Comparison of ENCODE assay signal across 9 mouse cellular contexts in genomic region chr17:15247546-15248416, GRCm38 (mm10).
DNase-seq lines count a peak whose midpoint lies in the region; ATAC-seq lines count a peak whose summit lies in the region.
"Had no signal": no experiment of that assay in that cellular context is flagged by ENCODE, and none has a peak within 500 bp of the region (broad histone marks: within the 10 kb centered on the region; RNA-seq: fewer than 3 reads in every experiment).

No protein-coding gene starts in this region.

- peaks cover 7% of the 10 kb centered on the region; the same call in 1 of the 2 replicates for H3K4me1 ChIP-seq in kidney, embryonic 14.5 days (ENCODE audit: control insufficient read depth, insufficient read depth, low read length)
- peaks cover 19% of the 10 kb centered on the region for H3K4me1 ChIP-seq in forebrain, embryonic 13.5 days
- peaks cover 16% of the 10 kb centered on the region for H3K4me1 ChIP-seq in midbrain, embryonic 13.5 days (replicated peaks)

- ATAC-seq in kidney, embryonic 14.5 days (ENCODE audit: low FRiP score, low TSS enrichment) = peak; percentile 87
- peak; percentile 96 for ATAC-seq in forebrain, embryonic 13.5 days
- peak; percentile 99 for ATAC-seq in midbrain, embryonic 13.5 days

- no peaks in the 10 kb centered on the region for H3K9me3 ChIP-seq in kidney, embryonic 14.5 days (ENCODE audit: control insufficient read depth, low read length)
- no peaks in the 10 kb centered on the region for H3K9me3 ChIP-seq in forebrain, embryonic 13.5 days (replicated peaks)
- H3K9me3 ChIP-seq in midbrain, embryonic 13.5 days = no peaks in the 10 kb centered on the region
- H3K9me3 ChIP-seq: heart, embryonic 15.5 days had no signal

- peak overlapping the region; percentile 40; the same call in 1 of the 2 replicates for H3K9ac ChIP-seq in kidney, embryonic 14.5 days (ENCODE audit: low read depth, low read length)
- H3K9ac ChIP-seq in forebrain, embryonic 13.5 days = peak overlapping the region; percentile 27
- H3K9ac ChIP-seq in midbrain, embryonic 13.5 days (replicated peaks) = peak overlapping the region; percentile 47
- H3K9ac ChIP-seq: heart, embryonic 15.5 days had no signal

- DNase-seq in kidney, postnatal 10 days = no peak
- DNase-seq in WW6 (ENCODE audit: low read depth, low spot score) = peak; percentile 73
- DNase-seq in gastrocnemius, adult 8-10 months (ENCODE audit: low spot score in 2 of 2) = no peak
- no peak for DNase-seq in gastrocnemius, adult 18-20 months (ENCODE audit: low spot score)
- no peak for DNase-seq in adrenal gland, postnatal 10 days

- H3K4me3 ChIP-seq in kidney, embryonic 14.5 days (ENCODE audit: low read length) = no peak overlapping the region
- 0 out of 2 replicates have a peak overlapping the region, but pooled peaks have one; percentile 1 for H3K4me3 ChIP-seq in forebrain, embryonic 13.5 days
- H3K4me3 ChIP-seq in midbrain, embryonic 13.5 days (replicated peaks) = no peak overlapping the region
- H3K4me3 ChIP-seq: heart, embryonic 15.5 days had no signal

- no peak overlapping the region for H3K27ac ChIP-seq in kidney, embryonic 14.5 days (ENCODE audit: low read depth, low read length)
- peak overlapping the region; percentile 90 for H3K27ac ChIP-seq in forebrain, embryonic 13.5 days
- peak overlapping the region; percentile 87 for H3K27ac ChIP-seq in midbrain, embryonic 13.5 days
- H3K27ac ChIP-seq: heart, embryonic 15.5 days had no signal

- peak overlapping the region; percentile 26; the same call in 1 of the 2 replicates for H3K4me2 ChIP-seq in kidney, embryonic 14.5 days (replicated peaks; ENCODE audit: low read depth, low read length)
- H3K4me2 ChIP-seq in forebrain, embryonic 13.5 days = peak overlapping the region; percentile 35
- peak overlapping the region; percentile 40 for H3K4me2 ChIP-seq in midbrain, embryonic 13.5 days (replicated peaks)
- H3K4me2 ChIP-seq: heart, embryonic 15.5 days had no signal

- H3K27me3 ChIP-seq in kidney, embryonic 14.5 days (ENCODE audit: control insufficient read depth, insufficient read depth, low read length) = peaks cover 3% of the 10 kb centered on the region; the same call in 1 of the 2 replicates
- H3K27me3 ChIP-seq in forebrain, embryonic 13.5 days = no peaks in the 10 kb centered on the region
- H3K27me3 ChIP-seq in midbrain, embryonic 13.5 days = no peaks in the 10 kb centered on the region

- H3K36me3 ChIP-seq in kidney, embryonic 14.5 days (ENCODE audit: control insufficient read depth, insufficient read depth, low read length) = no peaks in the 10 kb centered on the region
- no peaks in the 10 kb centered on the region for H3K36me3 ChIP-seq in forebrain, embryonic 13.5 days (ENCODE audit: poor library complexity, severe bottlenecking)
- no peaks in the 10 kb centered on the region for H3K36me3 ChIP-seq in midbrain, embryonic 13.5 days
- H3K36me3 ChIP-seq: heart, embryonic 15.5 days had no signal

- 6% methylated on average over 20 of the region's 20 CpGs for WGBS in kidney, embryonic 14.5 days
- 2% methylated on average over 20 of the region's 20 CpGs for WGBS in forebrain, embryonic 13.5 days
- WGBS in midbrain, embryonic 13.5 days = under 1% methylated on average over 20 of the region's 20 CpGs
